Mouse (Mus musculus) bone marrow macrophage, adult 2 months (primary cell): ENCODE data around the gene Zfp654.

Experiments used
- CTCF ChIP-seq: IDR thresholded peaks from 2 replicates; pipeline ENCODE4 v1.5.1; 2012; ENCODE audit warnings: low read depth, mild to moderate bottlenecking, low read length, moderate library complexity
- POLR2A ChIP-seq: IDR thresholded peaks from 2 replicates; pipeline ENCODE4 v1.6.1; 2012; ENCODE audit warnings: mild to moderate bottlenecking, low read depth, low read length, borderline replicate concordance

DNA sequence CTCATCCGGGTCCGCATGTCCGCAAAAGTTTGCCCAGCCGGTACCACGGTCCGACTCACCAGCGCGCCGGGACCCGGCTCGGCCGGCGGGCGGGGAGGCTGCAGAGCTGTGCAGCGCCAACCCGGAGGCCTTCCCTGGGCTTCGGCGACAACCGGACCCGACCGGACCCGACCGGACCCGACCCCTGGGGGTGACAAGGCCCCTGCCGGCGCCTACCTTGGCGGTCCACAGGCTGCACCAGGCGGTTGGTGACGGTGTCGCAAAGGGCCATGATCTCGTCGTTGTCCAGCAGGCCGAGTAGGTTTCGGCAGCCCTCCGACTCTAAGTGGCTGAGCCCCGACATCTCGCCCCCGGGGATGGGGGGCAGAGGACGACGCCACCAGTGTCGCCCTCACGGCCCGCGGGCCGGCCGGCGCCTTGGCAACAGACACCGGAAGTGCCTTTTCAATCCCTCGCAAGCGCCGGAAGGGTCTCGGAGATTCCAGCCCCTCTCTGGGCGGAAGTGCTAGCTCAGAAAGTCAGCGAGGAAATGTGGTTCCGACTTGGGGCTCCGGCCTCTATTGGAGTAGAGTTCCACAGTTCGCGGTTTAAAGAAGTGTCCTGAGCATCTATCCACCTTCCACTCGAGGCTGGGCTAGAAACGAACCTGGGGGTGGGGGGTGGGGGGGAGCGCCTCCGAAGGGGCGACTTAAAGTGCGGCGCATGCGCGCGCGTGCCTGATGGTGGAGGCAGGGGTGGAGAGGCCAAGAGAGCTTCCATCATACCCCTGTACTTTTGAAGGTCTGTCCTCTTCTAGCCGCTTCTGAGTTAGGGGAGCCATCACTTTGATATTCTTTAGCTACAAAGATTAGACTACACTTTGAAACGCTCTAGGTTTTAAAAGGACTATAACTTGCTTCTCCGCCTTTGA lies 80.7 kb downstream of the Zfp654 start, which contains the start of gene 4930453N24Rik:
- TF ChIP-seq POLR2A: no peak
- TF ChIP-seq CTCF: no peak
